Mouse (Mus musculus): Measurements from ENCODE around the gene Abcb9. TPM values are rescaled to one million over a fixed set of nuclear protein-coding genes. Genes with fewer than 3 reads are reported as not detected.

Abcb9 gene
- polyA plus RNA-seq, 1 experiment from 2014 or later: 4.0 TPM

GRCm38 (mm10) chr5:124111742-124112497 is 16.3 kb upstream of the Abcb9 start, which contains the start of gene Ogfod2:
Gene Ogfod2 (plus strand): TSS chr5:124112297.
- H3K27me3 ChIP-seq (replicated peaks; ENCODE audit: control insufficient read depth, insufficient read depth, low read length): no peaks in the 10 kb centered on the region
- no peaks in the 10 kb centered on the region for H3K9me3 ChIP-seq (ENCODE audit: control insufficient read depth)
- WGBS: under 1% methylated on average over 66 of the region's 66 CpGs
- peak within 1 kb of the TSS; percentile 61 for H3K9ac ChIP-seq (ENCODE audit: low read depth, low read length)
- ATAC-seq: peak; percentile 98
- TF ChIP-seq CTCF (IDR thresholded peaks at IDR 0.05; ENCODE audit: low read depth): peak; percentile 75
- peak within 1 kb of the TSS; percentile 83 for H3K27ac ChIP-seq (ENCODE audit: low read depth, low read length)
- H3K4me1 ChIP-seq (replicated peaks; ENCODE audit: control insufficient read depth, insufficient read depth, low read length): peaks cover 6% of the 10 kb centered on the region; the same call in 1 of the 2 replicates
- peaks cover 9% of the 10 kb centered on the region; the same call in 1 of the 2 replicates for H3K36me3 ChIP-seq (ENCODE audit: control insufficient read depth, insufficient read depth)
- peak within 1 kb of the TSS; percentile 79 for H3K4me3 ChIP-seq (ENCODE audit: low read depth, low read length)
- peak within 1 kb of the TSS; percentile 91 for H3K4me2 ChIP-seq (replicated peaks; ENCODE audit: low read depth)

- H3K27me3 ChIP-seq (replicated peaks; ENCODE audit: control insufficient read depth, insufficient read depth, low read length): no peaks in the 10 kb centered on the region
- ATAC-seq: no peak; the same call in 1 of the 2 replicates
- H3K4me1 ChIP-seq (replicated peaks; ENCODE audit: control insufficient read depth, insufficient read depth, low read length): no peaks in the 10 kb centered on the region; the same call in 1 of the 2 replicates
- H3K9me3 ChIP-seq (ENCODE audit: control insufficient read depth): no peaks in the 10 kb centered on the region
- peak overlapping the region; percentile 91 for H3K4me2 ChIP-seq (replicated peaks; ENCODE audit: low read depth)
- H3K4me3 ChIP-seq (ENCODE audit: low read depth, low read length): peak overlapping the region; percentile 79
- 22% methylated on average over 17 of the region's 17 CpGs for WGBS
- H3K9ac ChIP-seq (ENCODE audit: low read depth, low read length): peak overlapping the region; percentile 50
- peak overlapping the region; percentile 83 for H3K27ac ChIP-seq (ENCODE audit: low read depth, low read length)
- peak; percentile 90 for TF ChIP-seq CTCF (IDR thresholded peaks at IDR 0.05; ENCODE audit: low read depth)
- peaks cover 9% of the 10 kb centered on the region; the same call in 1 of the 2 replicates for H3K36me3 ChIP-seq (ENCODE audit: control insufficient read depth, insufficient read depth)
These were observed 15.6 kb upstream of the Abcb9 start for GRCm38 (mm10) chr5:124111077-124111741.

GRCm38 (mm10) chr5:124103552-124103951 is 8.0 kb upstream of the Abcb9 start:
- Histone ChIP-seq H3K4me3 (ENCODE audit: low read depth, low read length) (no peak overlapping the region), H3K4me2 (replicated peaks; ENCODE audit: low read depth) (no peak overlapping the region), H3K27ac (ENCODE audit: low read depth, low read length) (no peak overlapping the region), H3K36me3 (ENCODE audit: control insufficient read depth, insufficient read depth) (no peaks in the 10 kb centered on the region), H3K4me1 (replicated peaks; ENCODE audit: control insufficient read depth, insufficient read depth, low read length) (no peaks in the 10 kb centered on the region), H3K9me3 (ENCODE audit: control insufficient read depth) (no peaks in the 10 kb centered on the region), H3K9ac (ENCODE audit: low read depth, low read length) (no peak overlapping the region), H3K27me3 (replicated peaks; ENCODE audit: control insufficient read depth, insufficient read depth, low read length) (no peaks in the 10 kb centered on the region)
- no peak for TF ChIP-seq CTCF (IDR thresholded peaks at IDR 0.05; ENCODE audit: low read depth)
- no peak for ATAC-seq
- 94% methylated on average over 9 of the region's 9 CpGs for WGBS

- no peak overlapping the region for H3K9ac ChIP-seq (ENCODE audit: low read depth, low read length)
- H3K9me3 ChIP-seq (ENCODE audit: control insufficient read depth): no peaks in the 10 kb centered on the region
- ATAC-seq: no peak
- no peaks in the 10 kb centered on the region for H3K36me3 ChIP-seq (ENCODE audit: control insufficient read depth, insufficient read depth)
- no peaks in the 10 kb centered on the region for H3K27me3 ChIP-seq (replicated peaks; ENCODE audit: control insufficient read depth, insufficient read depth, low read length)
- H3K4me3 ChIP-seq (ENCODE audit: low read depth, low read length): no peak overlapping the region
- 89% methylated on average over 3 of the region's 3 CpGs for WGBS
- no peak for TF ChIP-seq CTCF (IDR thresholded peaks at IDR 0.05; ENCODE audit: low read depth)
- H3K27ac ChIP-seq (ENCODE audit: low read depth, low read length): no peak overlapping the region
- H3K4me2 ChIP-seq (replicated peaks; ENCODE audit: low read depth): no peak overlapping the region
- H3K4me1 ChIP-seq (replicated peaks; ENCODE audit: control insufficient read depth, insufficient read depth, low read length): no peaks in the 10 kb centered on the region
These were observed 7.4 kb upstream of the Abcb9 start for GRCm38 (mm10) chr5:124103020-124103419.

- H3K36me3 ChIP-seq (ENCODE audit: control insufficient read depth, insufficient read depth): no peaks in the 10 kb centered on the region
- no peak overlapping the region for H3K27ac ChIP-seq (ENCODE audit: low read depth, low read length)
- no peak for TF ChIP-seq CTCF (IDR thresholded peaks at IDR 0.05; ENCODE audit: low read depth)
- ATAC-seq: no peak
- H3K27me3 ChIP-seq (replicated peaks; ENCODE audit: control insufficient read depth, insufficient read depth, low read length): no peaks in the 10 kb centered on the region
- H3K4me1 ChIP-seq (replicated peaks; ENCODE audit: control insufficient read depth, insufficient read depth, low read length): no peaks in the 10 kb centered on the region
- H3K9ac ChIP-seq (ENCODE audit: low read depth, low read length): no peak overlapping the region
- no peak overlapping the region for H3K4me2 ChIP-seq (replicated peaks; ENCODE audit: low read depth)
- 83% methylated on average over 6 of the region's 6 CpGs for WGBS
- no peaks in the 10 kb centered on the region for H3K9me3 ChIP-seq (ENCODE audit: control insufficient read depth)
- no peak overlapping the region for H3K4me3 ChIP-seq (ENCODE audit: low read depth, low read length)
These were observed 6.7 kb upstream of the Abcb9 start for GRCm38 (mm10) chr5:124102326-124102725.

Measured in intestine, postnatal 0 days (tissue).